Mouse (Mus musculus) limb, embryonic 13.5 days (tissue): ENCODE data around the gene Dact3. TPM values are rescaled to one million over a fixed set of nuclear protein-coding genes. Genes with fewer than 3 reads are reported as not detected.

Experiments used
- ATAC-seq: fragments of 200-750 bp; cut with Nextera tagmentation; 2 replicates; pipeline ENCODE4 v1.8.0; 2017; ENCODE audit warnings: low read depth, moderate number of reproducible peaks, moderate TSS enrichment; ENCODE audit not compliant: low FRiP score
- H3K27ac ChIP-seq: fragments of 300-500 bp; sonication (generic); 2 replicates; pipeline ENCODE4 v1.5.1; 2015; ENCODE audit warnings: inconsistent platforms, mild to moderate bottlenecking, moderate library complexity
- H3K27me3 ChIP-seq: fragments of 300-500 bp; sonication (generic); 2 replicates; pipeline ENCODE4 v1.6.1; 2015; ENCODE audit warnings: mild to moderate bottlenecking, inconsistent platforms
- H3K36me3 ChIP-seq: fragments of 300-500 bp; sonication (generic); 2 replicates; pipeline ENCODE4 v1.6.1; 2015; ENCODE audit warnings: inconsistent platforms, mild to moderate bottlenecking, moderate library complexity
- H3K4me1 ChIP-seq: fragments of 300-500 bp; sonication (generic); 2 replicates; pipeline ENCODE4 v1.6.1; 2015; ENCODE audit warnings: inconsistent platforms
- H3K4me2 ChIP-seq: fragments of 300-500 bp; sonication (generic); replicated peaks from 2 replicates; pipeline ENCODE4 v1.6.1; 2015; ENCODE audit warnings: inconsistent platforms, mild to moderate bottlenecking, moderate library complexity
- H3K4me3 ChIP-seq: fragments of 300-500 bp; sonication (generic); 2 replicates; pipeline ENCODE4 v1.5.1; 2015; ENCODE audit warnings: moderate library complexity, mild to moderate bottlenecking, inconsistent platforms
- H3K9ac ChIP-seq: fragments of 300-500 bp; sonication (generic); 2 replicates; pipeline ENCODE4 v1.6.1; 2015; ENCODE audit warnings: mild to moderate bottlenecking, inconsistent platforms
- H3K9me3 ChIP-seq: fragments of 300-500 bp; sonication (generic); 2 replicates; pipeline ENCODE4 v1.6.1; 2016; ENCODE audit warnings: inconsistent platforms
- WGBS: fragments of 180-500 bp; shearing (Covaris S2); methylation state at CpG from one replicate; pipeline ENCODE4 v1.1.7; 2015; 5-methylcytosine and 5-hydroxymethylcytosine counted together
- polyA plus RNA-seq: library from polyadenylated mRNA; unstranded; fragments of >200 nt; fragmentation: Nextera tagmentation; extraction: Ambion mirVana; gene quantifications from 2 replicates; pipeline ENCODE4 v1.2.1, GENCODE M21; 2015

Dact3 gene
- polyA plus RNA-seq, 1 experiment from 2014 or later, result 5.1 TPM

GRCm38 (mm10) chr7:16920150-16920579 is 45.0 kb downstream of the Dact3 start:
- H3K27me3 ChIP-seq, result no peaks in the 10 kb centered on the region
- ATAC-seq, result no peak
- H3K4me1 ChIP-seq, result peaks cover 39% of the 10 kb centered on the region
- H3K9me3 ChIP-seq, result no peaks in the 10 kb centered on the region
- 69% methylated on average over 7 of the region's 7 CpGs for WGBS
- H3K4me2 ChIP-seq, result peak overlapping the region; percentile 43
- H3K4me3 ChIP-seq, result 0 out of 2 replicates have a peak overlapping the region, but pooled peaks have one; percentile 5
- peaks cover 48% of the 10 kb centered on the region for H3K36me3 ChIP-seq
- H3K9ac ChIP-seq, result peak overlapping the region; percentile 57; the same call in 1 of the 2 replicates
- peak overlapping the region; percentile 58; the same call in 1 of the 2 replicates for H3K27ac ChIP-seq

- Histone ChIP-seq H3K9me3 (no peaks in the 10 kb centered on the region), H3K27me3 (no peaks in the 10 kb centered on the region), H3K4me2 (peak overlapping the region; percentile 93), H3K27ac (peak overlapping the region; percentile 90), H3K4me3 (peak overlapping the region; percentile 75), H3K4me1 (peaks cover 39% of the 10 kb centered on the region), H3K9ac (peak overlapping the region; percentile 93), H3K36me3 (peaks cover 39% of the 10 kb centered on the region)
- ATAC-seq, result no peak
- 37% methylated on average over 21 of the region's 21 CpGs for WGBS
These were observed 46.0 kb downstream of the Dact3 start for GRCm38 (mm10) chr7:16920818-16921791.

- no peaks in the 10 kb centered on the region for H3K9me3 ChIP-seq
- ATAC-seq, result no peak
- no peaks in the 10 kb centered on the region for H3K27me3 ChIP-seq
- H3K4me3 ChIP-seq, result peak overlapping the region; percentile 75
- H3K9ac ChIP-seq, result peak overlapping the region; percentile 93
- H3K36me3 ChIP-seq, result peaks cover 31% of the 10 kb centered on the region
- peak overlapping the region; percentile 90 for H3K27ac ChIP-seq
- WGBS, result 47% methylated on average over 6 of the region's 6 CpGs
- H3K4me2 ChIP-seq, result peak overlapping the region; percentile 93
- H3K4me1 ChIP-seq, result peaks cover 39% of the 10 kb centered on the region
These were observed 46.8 kb downstream of the Dact3 start for GRCm38 (mm10) chr7:16921881-16922335.

- Histone ChIP-seq H3K36me3 (peaks cover 25% of the 10 kb centered on the region), H3K27ac (peak overlapping the region; percentile 90), H3K4me1 (peaks cover 39% of the 10 kb centered on the region), H3K9ac (peak overlapping the region; percentile 93), H3K4me2 (peak overlapping the region; percentile 93), H3K9me3 (no peaks in the 10 kb centered on the region), H3K27me3 (no peaks in the 10 kb centered on the region), H3K4me3 (peak overlapping the region; percentile 75)
- ATAC-seq, result no peak
- WGBS, result 56% methylated on average over 10 of the region's 10 CpGs
These were observed 47.4 kb downstream of the Dact3 start for GRCm38 (mm10) chr7:16922360-16922973.

- peaks cover 39% of the 10 kb centered on the region for H3K4me1 ChIP-seq
- peak overlapping the region; percentile 93 for H3K9ac ChIP-seq
- peak overlapping the region; percentile 93 for H3K4me2 ChIP-seq
- no peak for ATAC-seq
- no peaks in the 10 kb centered on the region for H3K9me3 ChIP-seq
- peaks cover 16% of the 10 kb centered on the region for H3K36me3 ChIP-seq
- WGBS, result under 1% methylated on average over 57 of the region's 57 CpGs
- H3K4me3 ChIP-seq, result peak overlapping the region; percentile 75
- peak overlapping the region; percentile 90 for H3K27ac ChIP-seq
- no peaks in the 10 kb centered on the region for H3K27me3 ChIP-seq
These were observed 48.3 kb downstream of the Dact3 start for GRCm38 (mm10) chr7:16923283-16924036.

GRCm38 (mm10) chr7:16924037-16924834 is 49.1 kb downstream of the Dact3 start, which contains the start of gene Calm3:
Calm3 (minus strand) TSS chr7:16924114.
- Histone ChIP-seq H3K4me2 (peak within 1 kb of the TSS; percentile 93), H3K4me1 (peaks cover 38% of the 10 kb centered on the region), H3K27me3 (no peaks in the 10 kb centered on the region), H3K9me3 (no peaks in the 10 kb centered on the region), H3K4me3 (peak within 1 kb of the TSS; percentile 75), H3K36me3 (peaks cover 8% of the 10 kb centered on the region), H3K9ac (peak within 1 kb of the TSS; percentile 93), H3K27ac (peak within 1 kb of the TSS; percentile 95)
- 3% methylated on average over 62 of the region's 64 CpGs for WGBS
- peak; percentile 93 for ATAC-seq

- H3K9me3 ChIP-seq, result no peaks in the 10 kb centered on the region
- WGBS, result 46% methylated on average over 2 of the region's 2 CpGs
- ATAC-seq, result no peak
- H3K4me1 ChIP-seq, result 0 out of 2 replicates have a peak, but pooled peaks cover 3% of the 10 kb centered on the region
- no peaks in the 10 kb centered on the region for H3K36me3 ChIP-seq
- H3K4me3 ChIP-seq, result no peak overlapping the region
- H3K27ac ChIP-seq, result no peak overlapping the region
- no peak overlapping the region for H3K9ac ChIP-seq
- H3K4me2 ChIP-seq, result no peak overlapping the region
- no peaks in the 10 kb centered on the region for H3K27me3 ChIP-seq
These were observed 53.2 kb downstream of the Dact3 start for GRCm38 (mm10) chr7:16928341-16928740.

- no peak overlapping the region for H3K4me2 ChIP-seq
- no peaks in the 10 kb centered on the region for H3K27me3 ChIP-seq
- H3K9me3 ChIP-seq, result no peaks in the 10 kb centered on the region
- no peak overlapping the region for H3K4me3 ChIP-seq
- H3K36me3 ChIP-seq, result no peaks in the 10 kb centered on the region
- H3K27ac ChIP-seq, result no peak overlapping the region
- 12% methylated on average over 1 of the region's 1 CpGs for WGBS
- H3K4me1 ChIP-seq, result 0 out of 2 replicates have a peak, but pooled peaks cover 3% of the 10 kb centered on the region
- H3K9ac ChIP-seq, result no peak overlapping the region
- no peak for ATAC-seq
These were observed 55.7 kb downstream of the Dact3 start for GRCm38 (mm10) chr7:16930850-16931249.

GRCm38 (mm10) chr7:16931968-16932627 is 57.0 kb downstream of the Dact3 start:
- Histone ChIP-seq H3K27ac (no peak overlapping the region), H3K4me3 (no peak overlapping the region), H3K27me3 (no peaks in the 10 kb centered on the region), H3K4me2 (no peak overlapping the region), H3K9ac (no peak overlapping the region), H3K36me3 (no peaks in the 10 kb centered on the region), H3K9me3 (no peaks in the 10 kb centered on the region), H3K4me1 (0 out of 2 replicates have a peak, but pooled peaks cover 3% of the 10 kb centered on the region)
- peak; percentile 74 for ATAC-seq
- 18% methylated on average over 14 of the region's 14 CpGs for WGBS

- no peak for ATAC-seq
- no peaks in the 10 kb centered on the region for H3K9me3 ChIP-seq
- WGBS, result 50% methylated on average over 14 of the region's 14 CpGs
These were observed 57.8 kb downstream of the Dact3 start for GRCm38 (mm10) chr7:16932704-16933577.

More at GRCm38 (mm10) chr7:16932704-16933577, 57.8 kb downstream of the Dact3 start:
- no peaks in the 10 kb centered on the region for H3K36me3 ChIP-seq
- no peak overlapping the region for H3K4me3 ChIP-seq
- no peaks in the 10 kb centered on the region for H3K27me3 ChIP-seq
- 0 out of 2 replicates have a peak, but pooled peaks cover 3% of the 10 kb centered on the region for H3K4me1 ChIP-seq
- no peak overlapping the region for H3K9ac ChIP-seq
- no peak overlapping the region for H3K27ac ChIP-seq
- H3K4me2 ChIP-seq, result no peak overlapping the region
